Mouse (Mus musculus) erythroblast, embryonic 14.5 days (primary cell): ENCODE results near the gene Gm45521. TPM values are rescaled to one million over a fixed set of nuclear protein-coding genes. Genes with fewer than 3 reads are reported as not detected.
A peak's percentile ranks its signal among the peaks of the same experiment; 100 is the strongest.
"Not testable (repeated sequence)": the region's sequence is repeated elsewhere in the genome, so short reads cannot be mapped to it uniquely, and the experiment has no call there.

ENCODE experiments used
- H3K27me3 ChIP-seq: 2 replicates; pipeline ENCODE4 v1.6.1; 2012; ENCODE audit warnings: inconsistent platforms; ENCODE audit not compliant: control insufficient read depth
- H3K36me3 ChIP-seq: 2 replicates; pipeline ENCODE4 v1.6.1; 2012; ENCODE audit warnings: mild to moderate bottlenecking, inconsistent platforms; ENCODE audit not compliant: control insufficient read depth
- H3K4me1 ChIP-seq: 2 replicates; pipeline ENCODE4 v1.6.1; 2012; ENCODE audit warnings: inconsistent platforms; ENCODE audit not compliant: control insufficient read depth
- H3K4me3 ChIP-seq: replicated peaks from 2 replicates; pipeline ENCODE3; 2012; ENCODE audit warnings: moderate library complexity, mild to moderate bottlenecking, inconsistent platforms
- H3K9me3 ChIP-seq: 2 replicates; pipeline ENCODE4 v1.6.1; 2012; ENCODE audit warnings: low read length, inconsistent platforms, mixed read lengths; ENCODE audit not compliant: control insufficient read depth
- GATA1 ChIP-seq: IDR thresholded peaks from 2 replicates; pipeline ENCODE4 v1.6.1; 2012; ENCODE audit warnings: low read length, inconsistent platforms, mixed read lengths
- TAL1 ChIP-seq: IDR thresholded peaks from 3 replicates; pipeline ENCODE4 v1.6.1; 2012; ENCODE audit warnings: low read length, inconsistent platforms, mixed read lengths
- polyA plus RNA-seq: library from polyadenylated mRNA; stranded (reverse); fragments of >175 nt; gene quantifications from 2 replicates; pipeline ENCODE4 v1.2.3, GENCODE M21; 2012

The Gm45521 gene
- polyA plus RNA-seq, 1 experiment: not detected

DNA sequence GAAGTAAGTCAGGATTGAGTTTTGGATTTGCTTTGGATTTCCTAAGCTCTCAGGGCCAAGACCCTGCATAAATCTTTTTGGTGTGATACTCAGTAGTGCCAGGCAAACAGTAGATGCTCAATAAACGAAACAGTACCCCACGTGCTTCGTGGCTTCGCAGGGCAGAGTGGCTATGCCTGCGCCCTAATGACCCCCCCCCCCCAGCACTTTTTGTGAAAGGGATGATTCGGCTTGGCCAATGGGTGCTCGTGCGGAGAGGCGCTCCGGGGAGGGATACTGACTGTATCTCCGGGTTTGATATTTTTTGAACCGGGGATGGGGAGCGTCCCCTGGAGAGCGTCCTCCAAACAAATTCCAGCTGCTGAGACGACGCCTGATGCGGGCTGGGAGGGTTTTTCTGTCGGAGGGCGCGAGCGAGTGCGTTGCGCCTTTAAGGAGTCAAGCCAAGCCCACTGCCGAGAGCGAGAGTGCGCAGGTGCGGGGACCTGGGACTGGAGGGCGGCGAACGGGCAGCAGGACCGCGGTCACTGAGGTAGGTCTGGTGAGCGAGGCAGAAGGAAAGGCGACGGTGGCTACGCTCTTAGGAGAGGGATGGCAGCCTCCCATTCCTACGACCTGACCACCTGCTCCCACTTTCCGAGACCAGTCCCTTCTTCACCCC lies 45.5 kb downstream of the Gm45521 start, which contains the start of gene Abhd6:
Gene Abhd6, plus strand, starts transcription at position 471 of the 661 bp plus-strand sequence.
- Histone ChIP-seq H3K36me3 (no peaks in the 10 kb centered on the region), H3K9me3 (no peaks in the 10 kb centered on the region), H3K4me1 (peaks cover 4% of the 10 kb centered on the region), H3K27me3 (peaks cover 39% of the 10 kb centered on the region), H3K4me3 (peak within 1 kb of the TSS; percentile 58)
- no peak for TF ChIP-seq TAL1
- TF ChIP-seq GATA1: no peak

DNA sequence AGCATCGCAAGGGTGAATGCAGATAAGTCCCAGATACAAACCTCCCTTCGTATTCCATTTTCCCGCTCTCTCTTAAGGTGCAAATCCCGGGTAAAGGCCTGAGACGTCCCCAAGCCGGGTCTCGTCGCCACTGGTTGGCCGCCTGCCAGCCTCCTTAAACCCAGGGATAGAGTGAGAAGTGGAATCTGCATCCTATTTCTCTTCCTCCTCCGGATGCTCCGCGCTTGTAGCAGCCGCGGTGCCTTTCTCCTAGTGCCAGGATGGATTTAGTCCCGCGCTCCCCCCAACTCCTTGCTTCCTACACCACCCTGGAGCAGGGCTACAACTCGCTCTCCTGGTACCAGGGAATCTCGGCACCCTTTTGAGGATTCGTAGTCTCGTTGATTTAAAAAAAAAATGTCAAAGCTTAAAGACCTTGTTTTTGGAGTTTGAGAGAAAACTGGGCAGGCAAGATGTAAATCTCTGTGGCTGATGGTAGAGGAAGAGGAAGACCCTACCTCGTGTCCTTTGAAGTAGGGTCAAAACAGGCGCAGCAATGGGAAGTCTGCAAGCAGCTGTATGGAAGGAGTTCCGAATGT lies 46.1 kb downstream of the Gm45521 start:
- no peaks in the 10 kb centered on the region for H3K36me3 ChIP-seq
- H3K27me3 ChIP-seq: peaks cover 39% of the 10 kb centered on the region
- peak overlapping the region; percentile 58 for H3K4me3 ChIP-seq
- TF ChIP-seq TAL1: no peak
- TF ChIP-seq GATA1: no peak
- H3K4me1 ChIP-seq: peaks cover 6% of the 10 kb centered on the region
- no peaks in the 10 kb centered on the region for H3K9me3 ChIP-seq

DNA sequence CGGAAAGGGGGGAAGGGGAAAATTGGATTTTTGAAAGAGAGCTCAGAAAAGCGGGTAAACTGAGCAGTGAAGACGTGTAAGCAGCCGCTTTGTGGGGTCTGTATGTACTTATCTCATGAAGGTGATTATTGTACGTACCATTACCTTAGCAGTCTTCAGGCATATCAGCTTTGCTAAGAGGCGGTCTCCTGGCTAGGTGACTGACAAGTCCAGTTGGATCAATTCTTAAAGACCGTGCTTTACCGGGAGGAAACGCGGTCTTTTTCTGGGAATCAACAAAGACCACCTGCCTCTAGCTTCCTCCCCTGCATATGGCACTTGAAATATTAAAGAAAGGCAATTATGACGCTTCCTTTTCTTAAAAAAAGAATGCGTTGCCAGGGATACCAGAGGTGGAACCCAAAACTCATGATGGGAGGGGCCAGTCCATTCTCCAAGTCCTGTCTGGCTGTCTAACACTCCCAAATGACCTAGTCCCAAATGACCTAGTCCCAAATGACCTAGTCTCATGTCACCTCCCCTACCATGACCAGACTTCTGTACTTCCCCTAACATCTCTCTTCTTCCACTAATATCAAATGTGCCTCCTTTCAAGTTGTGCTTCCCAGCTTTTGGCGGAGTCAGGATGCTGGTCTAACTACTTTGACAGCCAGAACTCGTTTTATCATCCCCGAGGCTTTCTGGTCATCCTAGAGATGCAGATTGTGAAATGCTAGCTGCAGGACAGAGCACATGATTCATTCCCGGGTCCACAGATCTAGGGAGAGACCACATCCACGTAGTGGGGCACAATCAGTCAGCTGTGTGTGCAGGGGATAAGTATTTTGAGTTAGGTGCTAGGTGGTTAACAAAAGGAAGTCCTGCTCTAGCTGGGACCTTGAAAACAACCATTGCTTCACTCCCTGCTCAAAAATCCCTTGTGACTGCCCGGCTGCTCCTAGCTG lies 46.9 kb downstream of the Gm45521 start:
- Histone ChIP-seq H3K9me3 (no peaks in the 10 kb centered on the region), H3K4me1 (peaks cover 6% of the 10 kb centered on the region), H3K4me3 (no peak overlapping the region), H3K27me3 (peaks cover 39% of the 10 kb centered on the region), H3K36me3 (no peaks in the 10 kb centered on the region)
- TF ChIP-seq TAL1 (no peak), GATA1 (no peak)

DNA sequence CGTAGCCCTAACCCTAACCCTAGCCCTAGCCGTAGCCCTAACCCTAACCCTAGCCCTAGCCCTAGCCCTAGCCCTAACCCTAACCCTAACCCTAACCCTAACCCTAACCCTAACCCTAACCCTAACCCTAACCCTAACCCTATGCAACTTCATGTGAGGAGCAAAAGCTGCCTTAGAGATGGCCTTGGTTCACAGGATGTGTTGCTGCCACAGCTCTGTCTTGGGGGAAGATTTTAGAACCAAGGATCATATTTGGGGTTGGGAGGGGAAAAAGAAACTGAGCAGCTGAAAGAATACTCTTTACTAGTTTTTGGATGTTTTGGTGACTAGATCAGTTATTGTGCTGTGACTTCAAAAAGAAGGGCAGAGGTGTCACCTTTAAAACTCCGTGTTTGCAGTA lies 49.0 kb downstream of the Gm45521 start:
- H3K27me3 ChIP-seq: peaks cover 34% of the 10 kb centered on the region
- not testable (repeated sequence) for H3K4me1 ChIP-seq, H3K9me3 ChIP-seq, H3K4me3 ChIP-seq, H3K36me3 ChIP-seq

DNA sequence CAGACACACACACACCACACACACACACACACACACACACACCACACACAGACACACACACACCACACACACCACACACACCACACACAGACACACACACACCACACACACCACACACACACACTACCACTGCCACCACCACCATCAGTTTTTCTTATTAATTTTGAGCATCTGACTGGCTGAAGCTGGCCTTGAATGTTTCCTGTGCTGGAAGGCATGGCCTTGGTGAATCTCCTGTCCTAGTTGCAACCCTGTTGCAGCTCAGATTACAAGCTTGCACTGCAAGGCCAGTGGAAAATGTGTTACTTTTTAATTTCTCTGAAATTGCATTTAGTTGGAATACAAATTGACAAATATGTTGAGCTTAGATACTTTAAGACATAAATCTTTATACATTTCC lies 50.0 kb downstream of the Gm45521 start:
- H3K4me3 ChIP-seq: no peak overlapping the region
- H3K27me3 ChIP-seq: peaks cover 24% of the 10 kb centered on the region
- TF ChIP-seq GATA1 (no peak), TAL1 (no peak)
- no peaks in the 10 kb centered on the region for H3K36me3 ChIP-seq
- H3K4me1 ChIP-seq: peaks cover 6% of the 10 kb centered on the region
- no peaks in the 10 kb centered on the region for H3K9me3 ChIP-seq

DNA sequence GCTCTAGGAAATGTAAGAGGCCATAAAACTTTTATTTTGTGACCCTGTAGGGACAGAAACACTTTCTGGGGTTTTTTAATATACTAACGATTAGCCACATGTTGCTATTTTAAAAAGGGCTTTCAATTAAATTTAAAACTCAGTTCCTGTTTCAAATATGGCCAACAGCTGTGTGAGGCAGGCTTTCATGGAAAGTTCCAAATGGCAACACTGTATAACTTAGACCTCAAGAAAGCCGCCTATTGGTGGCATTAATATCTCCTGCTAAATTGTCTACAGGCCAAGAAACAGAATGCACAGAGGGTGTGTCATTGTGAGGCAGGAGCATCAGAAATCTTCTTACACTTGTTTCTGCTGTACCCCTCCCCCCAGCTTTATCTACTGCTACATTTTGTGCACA lies 50.4 kb downstream of the Gm45521 start:
- Histone ChIP-seq H3K36me3 (no peaks in the 10 kb centered on the region), H3K4me3 (no peak overlapping the region), H3K27me3 (peaks cover 20% of the 10 kb centered on the region), H3K4me1 (peaks cover 6% of the 10 kb centered on the region), H3K9me3 (no peaks in the 10 kb centered on the region)
- TF ChIP-seq TAL1 (no peak), GATA1 (no peak)

DNA sequence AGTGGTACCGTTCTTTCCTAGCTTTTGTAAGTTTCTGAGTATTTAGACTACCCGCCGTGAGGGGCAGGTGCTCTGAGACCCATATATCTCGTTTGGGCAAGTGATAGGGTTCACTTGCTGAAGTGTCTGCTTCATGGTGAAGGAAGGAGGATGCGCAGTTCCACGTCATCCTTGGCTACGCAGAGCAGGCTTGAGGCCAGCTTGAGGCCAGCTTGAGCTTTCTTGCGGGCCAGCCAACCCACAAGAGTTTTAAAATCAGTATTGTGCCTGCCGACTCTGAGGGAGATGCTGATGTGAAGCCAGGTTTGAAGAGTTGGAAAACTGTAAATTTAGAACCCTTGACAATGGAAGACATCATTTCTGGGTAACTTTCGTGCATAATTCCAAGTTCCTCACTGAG lies 50.8 kb downstream of the Gm45521 start:
- TF ChIP-seq TAL1 (no peak), GATA1 (no peak)
- H3K9me3 ChIP-seq: no peaks in the 10 kb centered on the region
- H3K27me3 ChIP-seq: peaks cover 16% of the 10 kb centered on the region
- no peak overlapping the region for H3K4me3 ChIP-seq
- H3K4me1 ChIP-seq: peaks cover 3% of the 10 kb centered on the region; the same call in 1 of the 2 replicates
- H3K36me3 ChIP-seq: no peaks in the 10 kb centered on the region

Other genes starting within 250 kb of the Gm45521 start
- gene Gm26661, start 165.7 kb upstream of the Gm45521 start, polyA plus RNA-seq: not detected in 2 replicates
- 0.02 and 0.06 TPM in 2 replicates for gene Flnb, start 139.3 kb upstream of the Gm45521 start, polyA plus RNA-seq
- gene Dnase1l3, start 37.3 kb downstream of the Gm45521 start, polyA plus RNA-seq: 0.01 TPM in 1 of 2 replicates, not detected in the other
- not detected in 2 replicates for gene Abhd6, start 45.6 kb downstream of the Gm45521 start, polyA plus RNA-seq
- 0.06 TPM in 2 replicates for gene Rpp14, start 123.1 kb downstream of the Gm45521 start, polyA plus RNA-seq
- gene Pxk, start 140.9 kb downstream of the Gm45521 start, polyA plus RNA-seq: 0.14 and 0.34 TPM in 2 replicates
- 4.1 and 7.8 TPM in 2 replicates for gene Pdhb, start 215.7 kb downstream of the Gm45521 start, polyA plus RNA-seq